Mouse (Mus musculus): ENCODE data around the gene Ptgr1. TPM values are rescaled to one million over a fixed set of nuclear protein-coding genes. Genes with fewer than 3 reads are reported as not detected.

The Ptgr1 gene
- total RNA-seq (2021): 10 to 100 TPM in 1 of 2 experiments, 1 to 10 TPM in 1; 8.4 to 10.3 TPM
- long read RNA-seq, experiment 1, transcript Ptgr1-201 (10 exons, 2,296 nt): major isoform, 12 of 14 reads
- long read RNA-seq, experiment 1, partial matches to known transcripts: 2 of 14 reads
- long read RNA-seq, experiment 1, other reads (novel, unspliced or antisense): 0 of 14 reads
- long read RNA-seq, experiment 2, transcript Ptgr1-201 (10 exons, 2,296 nt): major isoform, 12 of 14 reads
- long read RNA-seq, experiment 2, partial matches to known transcripts: 2 of 14 reads
- long read RNA-seq, experiment 2, other reads (novel, unspliced or antisense): 0 of 14 reads

DNA sequence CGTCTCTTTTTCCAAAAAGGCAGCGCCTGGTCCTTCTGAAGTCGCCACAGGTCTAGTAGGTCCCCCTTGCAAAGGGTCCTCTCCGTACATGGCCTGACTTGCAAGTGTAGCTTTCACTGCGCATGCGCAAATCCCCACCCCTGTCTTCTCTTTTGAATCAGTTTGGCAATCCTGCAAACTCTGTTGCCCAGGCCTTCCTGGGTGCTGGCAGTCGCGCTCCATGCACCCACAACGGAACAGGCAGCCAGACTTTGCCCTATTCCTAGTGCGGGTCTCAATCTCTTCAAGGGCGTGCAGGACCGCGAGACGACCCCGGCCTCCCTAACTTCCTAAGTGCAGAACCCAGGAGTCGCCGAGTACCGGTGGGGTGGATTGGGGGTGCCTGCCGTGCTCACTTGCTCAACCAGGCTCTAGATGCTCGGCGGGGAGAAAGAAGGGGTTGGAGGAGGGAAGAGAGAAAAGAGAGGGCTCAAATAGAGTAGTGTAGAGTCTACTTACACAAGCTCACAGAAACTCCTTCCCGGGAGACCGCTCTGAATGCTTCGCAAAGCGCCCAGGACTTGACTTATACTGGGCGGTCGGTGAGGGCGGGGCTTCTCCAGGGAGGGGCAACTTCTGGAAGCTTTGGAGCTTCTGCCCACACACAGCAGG lies at the start of gene Ptgr1:
TSS of gene Ptgr1 (minus strand) at position 580 of the 651 bp plus-strand sequence.
- peak; percentile 65 to 84 for DNase-seq (ENCODE audit: low spot score in 2 of 2)

DNA sequence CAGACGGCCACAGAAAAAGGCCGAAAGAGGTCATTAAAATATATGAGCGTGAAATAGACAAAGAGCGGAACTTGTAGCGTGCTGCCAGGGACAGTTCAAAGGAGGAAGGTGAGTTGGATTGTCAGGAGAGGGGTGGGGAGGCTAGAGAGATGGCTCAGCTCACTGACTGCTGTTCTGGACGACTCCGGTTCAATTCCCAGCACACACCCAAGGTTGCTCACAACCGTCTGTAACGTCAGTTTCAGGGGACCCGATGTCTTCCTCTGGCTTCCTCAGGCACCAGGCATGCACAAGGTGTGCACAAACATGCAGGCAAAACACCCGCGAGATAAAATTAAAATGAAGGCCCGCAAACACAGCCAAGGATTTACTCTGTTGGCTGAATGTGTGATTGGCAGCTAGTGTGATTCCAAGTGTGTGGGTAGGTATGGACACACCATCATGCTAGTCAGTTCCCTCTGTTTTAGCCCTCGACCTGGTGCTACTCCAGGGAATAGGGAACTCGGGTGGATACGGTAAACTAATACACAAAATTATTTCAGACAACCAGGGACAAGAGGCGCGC lies 48.9 kb upstream of the Ptgr1 start:
- no peak for DNase-seq (ENCODE audit: low spot score in 2 of 2)

DNA sequence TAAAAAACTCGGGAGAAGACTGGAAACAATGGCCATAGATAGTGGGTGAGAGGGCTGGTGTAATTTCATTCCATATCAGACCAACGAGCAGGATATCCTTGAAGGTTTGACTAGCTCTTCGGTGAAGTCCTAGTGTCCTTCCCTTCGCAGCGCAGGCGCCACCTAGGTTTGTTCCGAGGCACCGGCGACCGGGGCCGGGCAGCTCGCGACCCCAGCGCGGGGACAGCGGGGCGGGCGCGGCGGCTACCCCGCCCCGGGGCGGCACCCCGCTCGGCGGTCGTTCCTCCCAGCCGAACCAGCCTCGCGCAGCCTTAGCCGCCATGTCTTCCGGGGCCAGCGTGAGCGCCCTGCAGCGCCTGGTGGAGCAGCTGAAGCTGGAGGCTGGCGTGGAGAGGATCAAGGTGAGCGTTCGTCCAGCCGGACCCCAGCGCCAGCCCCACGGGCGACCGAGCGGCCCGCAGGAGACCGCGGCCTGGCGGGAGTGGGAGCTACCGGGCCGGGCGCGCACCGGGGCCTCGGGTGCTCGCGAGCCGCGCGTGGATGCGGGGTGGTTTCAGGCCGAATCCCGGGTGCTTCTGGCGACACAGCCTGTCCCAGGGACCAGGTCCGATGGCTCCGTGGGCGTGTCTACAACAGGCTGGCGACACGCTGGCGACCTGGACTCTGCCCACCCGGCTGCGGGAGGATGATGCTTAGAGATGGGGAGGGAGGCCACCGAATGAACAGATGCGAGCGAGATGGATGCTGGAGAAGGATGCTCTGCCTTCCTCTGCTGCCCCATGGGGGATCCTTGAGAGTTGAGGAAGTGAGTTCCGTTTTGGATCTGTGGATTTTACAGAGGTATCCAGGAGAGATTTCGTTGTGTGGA lies 48.2 kb upstream of the Ptgr1 start, which contains the start of gene Gng10:
TSS of gene Gng10 (plus strand) at position 171 of the 868 bp plus-strand sequence.
- DNase-seq (ENCODE audit: low spot score in 2 of 2): peak; percentile 74

DNA sequence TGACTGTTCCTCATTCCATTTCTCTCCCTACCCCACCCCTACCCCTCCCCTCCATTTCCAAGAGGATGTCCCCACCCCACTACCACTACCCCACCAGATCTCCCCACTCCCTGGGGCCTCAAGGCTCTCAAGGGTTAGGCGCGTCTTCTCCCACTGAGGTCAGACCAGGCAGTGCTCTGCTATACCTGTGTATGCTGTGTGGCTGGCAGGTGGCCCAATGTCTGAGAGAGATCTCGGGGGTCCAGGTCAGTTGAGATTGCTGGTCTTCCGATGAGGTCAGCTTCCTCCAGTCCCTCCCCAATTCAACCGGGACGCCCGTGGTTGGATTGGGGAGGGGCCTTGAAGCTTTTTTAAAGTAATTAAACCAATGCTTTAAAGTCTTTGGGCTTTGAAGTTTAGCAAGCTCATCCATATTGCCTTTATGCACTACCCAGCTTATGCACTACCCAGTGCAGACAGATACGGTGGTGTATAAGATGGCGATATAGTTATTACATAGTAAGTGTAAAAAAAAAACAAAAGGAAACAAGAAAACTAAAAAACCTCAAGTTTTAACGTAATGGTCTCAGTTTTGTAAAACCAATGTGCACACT lies 47.5 kb upstream of the Ptgr1 start:
- no peak for DNase-seq (ENCODE audit: low spot score in 2 of 2)

DNA sequence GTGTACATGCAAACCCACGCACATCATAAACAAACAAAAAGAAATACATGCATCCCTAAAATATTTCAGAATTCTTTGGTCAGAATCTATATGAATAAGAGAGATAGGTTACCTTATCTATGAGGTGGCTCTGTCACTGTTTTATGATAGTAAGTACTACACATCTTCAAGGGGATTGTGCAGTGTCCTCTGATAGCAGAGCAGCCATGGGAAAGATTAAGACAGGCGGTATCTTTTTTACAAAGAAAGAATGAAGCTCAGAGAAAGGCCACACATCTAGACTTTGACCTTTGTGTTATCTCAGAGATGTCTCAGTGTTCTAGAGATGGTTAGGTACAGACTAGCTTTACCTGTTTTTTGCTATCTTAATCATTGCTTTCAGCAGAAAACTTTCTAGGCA lies 30.0 kb upstream of the Ptgr1 start:
- DNase-seq (ENCODE audit: low spot score in 2 of 2): no peak

DNA sequence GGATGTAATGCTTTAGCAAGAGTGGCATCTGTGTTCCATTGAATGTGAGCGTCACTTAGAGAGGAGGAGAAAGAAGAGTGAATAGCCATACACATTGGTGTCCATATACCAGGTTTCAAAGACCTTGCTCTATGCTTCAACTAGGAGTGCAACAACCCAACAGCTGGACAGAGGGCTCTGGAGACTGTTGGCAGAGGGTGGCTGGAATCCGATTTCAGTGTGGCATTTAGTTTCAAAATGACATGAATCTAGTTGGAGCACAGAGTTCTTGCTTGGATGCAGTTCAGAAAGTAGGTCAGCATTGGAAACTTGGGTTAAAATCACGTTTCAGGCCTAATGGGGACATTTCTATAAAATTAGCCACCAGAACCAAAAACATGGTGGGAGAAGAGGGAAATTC lies 28.3 kb upstream of the Ptgr1 start:
- no peak for DNase-seq (ENCODE audit: low spot score in 2 of 2)

DNA sequence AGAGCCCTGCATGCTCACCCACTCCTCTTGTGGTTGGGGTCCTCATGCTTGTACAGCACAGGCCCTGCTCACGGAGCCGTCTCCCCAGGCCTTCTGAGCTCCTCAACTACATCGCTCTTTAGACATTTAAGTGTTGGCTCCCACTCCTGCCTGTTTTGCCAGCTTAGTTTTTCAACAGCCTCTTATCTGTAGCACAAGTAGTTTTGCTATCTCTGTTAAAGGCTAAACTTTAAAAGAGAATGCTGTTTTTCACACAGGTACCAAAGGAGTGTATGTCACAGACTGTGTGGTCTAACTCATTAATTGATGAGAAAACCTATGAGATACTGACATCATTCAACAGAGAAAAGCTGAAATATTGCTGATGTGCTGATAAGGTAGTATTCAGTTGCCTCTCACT lies 24.5 kb upstream of the Ptgr1 start:
- DNase-seq (ENCODE audit: low spot score in 2 of 2): no peak

DNA sequence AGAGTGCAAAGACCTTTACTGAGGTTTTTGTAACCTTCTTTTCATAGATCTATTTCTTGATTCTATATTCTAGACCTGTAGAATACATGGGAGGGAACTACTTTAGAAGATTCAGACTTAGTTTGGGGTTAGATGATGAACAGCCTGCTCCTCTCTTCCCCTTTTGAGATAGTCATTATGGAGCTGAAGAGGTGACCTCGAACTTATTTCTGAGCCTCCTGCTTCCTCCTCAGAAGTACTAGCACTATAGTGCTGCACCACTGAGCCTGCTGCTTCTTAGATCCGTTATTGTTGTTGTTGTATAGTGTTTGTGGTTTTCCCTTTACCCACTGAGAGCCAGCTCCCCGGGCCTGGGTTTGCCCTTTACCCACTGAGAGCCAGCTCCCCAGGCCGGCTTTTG lies 22.8 kb upstream of the Ptgr1 start:
- no peak for DNase-seq (ENCODE audit: low spot score in 2 of 2)

DNA sequence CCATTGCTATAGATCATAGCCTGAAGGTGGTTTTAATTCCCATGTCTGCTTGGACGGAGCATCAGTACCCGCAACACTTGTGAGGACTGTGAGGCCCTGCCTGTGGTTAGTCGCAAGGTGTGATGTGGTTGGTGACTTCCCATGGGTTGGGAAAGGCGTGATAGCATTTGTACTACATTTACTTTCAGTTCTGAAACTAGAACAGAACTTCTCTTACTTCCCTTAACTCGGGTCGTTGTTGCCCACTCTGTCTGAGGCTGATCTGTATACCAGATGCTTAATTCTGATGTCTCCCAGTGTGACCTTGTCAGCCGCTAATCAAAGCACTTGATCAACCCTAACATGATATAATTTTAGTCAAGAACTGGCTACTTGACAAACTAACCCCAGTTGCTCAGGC lies 22.3 kb upstream of the Ptgr1 start:
- DNase-seq (ENCODE audit: low spot score in 2 of 2): no peak

DNA sequence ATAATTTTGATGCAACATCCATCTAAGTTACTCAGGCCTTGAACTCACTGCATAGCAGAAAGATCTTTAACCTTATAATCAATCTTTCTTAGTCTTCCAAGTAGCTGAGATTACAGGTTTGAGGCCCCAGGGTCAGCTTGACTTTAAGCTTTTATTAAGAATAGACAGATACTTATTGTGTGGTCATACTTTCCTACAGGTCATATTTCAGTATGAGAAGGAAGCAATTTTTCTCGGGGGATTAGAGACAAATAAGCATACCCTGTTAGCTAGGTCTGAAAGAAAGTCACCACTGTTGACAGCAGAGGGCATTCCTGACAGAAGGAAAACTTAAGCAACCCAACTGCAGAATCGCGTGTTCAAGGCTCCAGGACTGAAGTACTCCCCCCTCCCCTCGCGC lies 21.1 kb upstream of the Ptgr1 start:
- no peak for DNase-seq (ENCODE audit: low spot score in 2 of 2)

DNA sequence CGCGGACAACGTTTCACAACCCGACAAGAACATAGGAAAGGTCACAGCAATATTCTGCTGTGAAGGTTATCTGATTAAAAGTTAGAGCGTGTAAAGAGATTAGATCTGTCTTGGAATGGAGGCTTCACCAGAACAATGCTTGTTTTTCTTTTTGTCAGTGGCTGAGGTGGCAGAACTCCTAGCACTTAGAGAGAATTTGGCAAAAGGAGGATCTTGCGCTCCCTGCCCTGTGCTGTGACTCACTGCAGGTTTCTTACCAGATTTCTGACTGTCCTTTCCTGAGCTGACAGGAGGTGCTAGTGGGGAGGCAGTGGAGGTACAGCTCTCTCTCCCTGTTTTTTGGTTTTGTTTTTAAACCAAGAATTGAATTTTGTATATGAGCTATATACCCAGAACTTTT lies 20.1 kb upstream of the Ptgr1 start:
- DNase-seq (ENCODE audit: low spot score in 2 of 2): no peak

DNA sequence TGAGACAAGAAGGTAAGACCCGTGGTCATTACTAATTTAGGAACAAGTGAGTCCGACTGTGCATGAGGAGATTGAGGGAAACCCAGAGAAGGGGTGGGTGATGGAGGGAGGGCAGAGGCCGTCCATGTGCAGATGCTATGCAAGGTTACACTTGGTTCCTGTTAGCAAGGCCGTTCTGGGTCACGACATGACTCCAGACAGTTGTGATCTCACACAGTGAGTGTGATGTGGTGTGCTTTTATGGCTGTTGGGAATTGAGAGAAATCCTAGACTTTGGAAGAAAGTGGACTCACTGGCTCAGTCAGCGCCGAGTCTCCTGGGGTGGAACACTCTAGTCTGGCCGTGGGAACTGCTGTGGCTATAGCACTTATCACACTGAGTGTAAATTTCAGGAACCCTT lies 19.3 kb upstream of the Ptgr1 start:
- DNase-seq (ENCODE audit: low spot score in 2 of 2): no peak

DNA sequence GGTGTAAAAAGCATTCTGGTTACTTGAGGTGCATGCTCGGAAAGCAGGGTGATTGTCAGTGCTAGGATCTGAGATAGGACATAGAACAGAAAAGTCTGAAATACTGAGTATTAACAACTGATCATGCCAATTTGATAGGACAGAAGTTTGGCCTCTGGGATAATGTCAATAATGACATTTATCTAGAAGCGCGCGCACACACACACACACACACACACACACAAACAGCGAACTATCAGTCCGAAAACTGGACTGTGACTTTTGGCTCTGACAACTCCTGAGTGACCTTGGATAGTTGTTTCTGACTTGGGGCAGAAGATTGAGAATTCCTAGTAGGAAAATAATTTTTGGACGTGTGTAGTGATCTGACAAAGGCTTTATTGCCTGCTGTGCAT lies 16.9 kb upstream of the Ptgr1 start:
- DNase-seq (ENCODE audit: low spot score in 2 of 2): no peak

DNA sequence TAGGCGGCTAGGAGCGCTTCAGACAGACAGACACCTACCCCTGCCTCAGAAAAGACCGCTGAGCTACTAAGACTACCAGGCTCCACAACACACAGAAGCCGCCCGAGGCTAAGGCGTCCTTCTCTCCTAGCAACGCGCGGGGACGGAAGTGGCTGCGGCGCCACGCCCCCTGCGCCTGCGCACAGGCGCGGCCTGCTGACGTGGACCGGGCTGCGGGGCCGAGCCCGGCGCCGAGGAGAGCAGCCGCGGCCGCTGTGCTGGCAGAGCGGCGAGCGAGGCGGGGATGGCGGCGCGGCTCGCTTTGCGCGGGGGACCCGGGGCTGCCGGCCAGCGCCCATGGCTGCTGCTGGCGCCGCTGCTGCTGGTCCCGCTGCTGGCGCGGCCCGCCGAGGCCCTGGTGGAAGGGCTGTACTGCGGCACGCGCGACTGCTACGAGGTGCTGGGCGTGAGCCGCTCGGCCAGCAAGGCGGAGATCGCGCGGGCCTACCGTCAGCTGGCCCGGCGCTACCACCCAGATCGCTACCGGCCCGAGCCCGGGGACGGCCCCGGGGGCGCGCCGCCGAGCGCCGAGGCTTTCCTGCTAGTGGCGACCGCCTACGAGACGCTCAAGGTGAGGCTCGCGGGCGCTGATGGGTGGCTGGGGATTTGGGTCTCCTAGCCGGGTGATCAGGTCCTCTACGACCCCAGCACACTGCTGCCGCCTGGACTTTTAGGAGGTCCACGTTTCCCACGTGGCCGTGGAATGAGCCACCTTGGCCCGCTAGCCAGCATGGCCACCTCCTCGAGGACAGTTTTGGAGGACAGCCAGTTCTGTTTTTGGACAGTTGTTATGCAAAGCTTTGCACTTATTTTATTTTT lies 16.3 kb upstream of the Ptgr1 start, which contains the start of gene Gm20503:
TSS of gene Gm20503 (plus strand) at position 263 of the 858 bp plus-strand sequence.
- DNase-seq (ENCODE audit: low spot score in 2 of 2): peak; percentile 89 to 91

DNA sequence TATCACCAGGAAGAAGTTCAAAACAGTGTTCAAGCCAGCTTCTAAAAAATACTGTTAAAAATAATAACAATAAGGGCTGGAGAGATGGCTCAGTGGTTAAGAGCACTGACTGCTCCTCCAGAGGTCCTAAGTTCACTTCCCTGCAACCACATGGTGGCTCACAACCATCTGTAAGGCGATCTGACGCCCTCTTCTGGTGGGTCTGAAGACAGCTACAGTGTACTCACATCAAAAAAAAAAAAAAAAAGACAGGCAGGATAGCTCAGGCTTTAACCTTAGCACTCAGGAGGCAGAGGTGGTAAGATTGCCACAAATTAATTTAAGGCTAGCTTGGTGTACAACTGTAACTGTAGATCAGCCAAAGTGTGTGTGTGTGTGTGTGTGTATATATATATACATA lies 13.7 kb upstream of the Ptgr1 start:
- DNase-seq (ENCODE audit: low spot score in 2 of 2): no peak

DNA sequence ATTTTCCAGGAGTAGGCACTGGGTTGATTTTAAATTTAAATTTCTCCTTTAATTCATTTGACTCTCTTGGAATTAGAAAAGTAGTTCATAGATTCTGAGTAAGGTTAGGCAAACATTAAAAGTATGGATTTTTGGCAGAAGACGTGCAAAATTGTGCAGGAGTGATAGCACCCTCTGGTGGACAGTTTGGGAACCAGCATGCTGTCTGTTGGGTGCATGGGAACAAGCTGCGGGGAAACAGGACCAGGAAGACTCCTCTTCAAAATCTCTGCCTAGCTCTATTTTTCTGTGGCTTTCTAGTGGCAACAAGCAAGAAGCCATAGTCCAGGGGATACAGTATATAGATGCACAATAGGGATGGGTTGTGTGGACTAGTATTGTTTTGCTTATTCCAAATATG lies 12.8 kb upstream of the Ptgr1 start:
- DNase-seq (ENCODE audit: low spot score in 2 of 2): peak; percentile 47 to 64

DNA sequence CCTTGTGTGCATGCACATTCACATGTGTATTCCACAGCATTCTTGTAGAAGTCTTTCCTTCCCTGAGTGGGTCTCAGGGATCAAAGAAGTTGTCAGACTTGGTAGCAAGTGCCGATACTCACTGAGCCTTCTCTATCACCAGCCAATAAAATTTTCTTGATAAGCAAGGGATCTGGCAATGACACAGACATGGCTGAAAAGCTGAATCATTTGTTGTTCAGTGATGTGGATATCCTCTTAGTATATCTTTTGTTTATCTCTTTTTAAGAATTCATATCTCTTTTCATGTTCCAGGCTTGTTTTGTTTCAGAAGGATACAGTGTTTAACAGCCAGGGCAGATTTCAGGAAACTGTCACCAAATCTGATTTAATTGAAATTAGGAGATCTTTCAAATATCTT lies 11.8 kb upstream of the Ptgr1 start:
- no peak for DNase-seq (ENCODE audit: low spot score in 2 of 2)

DNA sequence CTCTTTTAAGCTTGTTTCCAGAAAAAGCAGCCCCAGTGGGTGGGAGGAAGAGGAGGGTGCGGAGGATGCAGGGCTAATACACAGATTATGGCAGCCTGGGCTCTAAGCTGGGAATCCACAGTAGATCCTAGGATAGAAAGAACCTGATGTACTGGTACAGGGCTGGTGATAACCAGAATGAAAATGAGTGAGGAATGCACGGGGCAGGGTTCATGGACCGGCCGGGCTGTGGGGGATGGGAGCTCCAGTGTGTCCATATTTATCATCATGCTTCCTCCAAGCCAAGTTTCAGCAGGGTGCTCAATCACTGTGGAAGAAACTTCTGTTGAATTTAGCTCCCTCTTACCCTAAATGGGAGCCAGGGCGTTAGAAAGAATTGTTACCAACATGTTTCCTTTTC lies 10.2 kb upstream of the Ptgr1 start:
- no peak for DNase-seq (ENCODE audit: low spot score in 2 of 2)

DNA sequence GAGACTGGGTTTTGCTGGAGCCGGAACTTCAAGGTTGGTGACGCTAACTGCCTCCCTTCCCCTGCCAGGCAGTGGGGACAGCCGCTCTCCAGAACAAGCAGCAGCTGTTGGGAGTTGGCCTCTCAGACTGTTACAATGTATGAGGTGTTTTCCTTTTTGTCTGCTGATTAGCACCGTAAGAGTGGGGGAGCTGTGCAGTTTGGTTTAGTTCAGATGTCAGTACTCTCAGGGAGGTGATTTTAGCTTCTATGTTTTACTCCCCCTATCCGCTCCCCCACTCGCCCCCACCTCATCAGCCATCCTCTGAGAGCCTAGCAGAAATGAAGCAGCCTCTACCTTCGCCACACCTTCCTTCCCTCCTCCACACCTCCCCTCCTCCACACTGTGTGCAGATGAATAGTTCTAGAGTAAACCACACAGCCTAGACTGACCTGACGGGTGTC lies 8.4 kb upstream of the Ptgr1 start:
- DNase-seq (ENCODE audit: low spot score in 2 of 2): no peak

DNA sequence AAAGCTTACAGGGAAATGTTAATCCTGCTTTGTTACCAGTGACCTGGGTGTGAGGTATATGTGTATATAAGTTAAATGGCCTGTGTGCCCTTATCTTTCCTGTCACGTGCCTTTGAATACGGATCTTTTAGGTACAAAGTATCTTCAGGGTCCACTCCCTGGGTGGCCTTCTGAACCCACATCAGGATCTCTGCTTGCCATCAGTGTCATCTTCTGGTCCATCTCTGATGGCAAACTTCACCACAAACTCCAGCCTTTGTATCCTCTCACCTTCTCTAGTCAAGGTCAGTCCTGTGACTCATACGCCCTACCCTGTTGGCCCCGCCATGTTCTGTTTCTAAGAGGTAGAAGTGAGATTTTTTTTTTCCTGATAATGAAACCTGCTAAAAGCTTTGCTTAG lies 7.8 kb upstream of the Ptgr1 start, which contains the start of gene Dnajc25:
TSS of gene Dnajc25 (plus strand) at position 301 of the 400 bp plus-strand sequence.
- no peak for DNase-seq (ENCODE audit: low spot score in 2 of 2)
